Mouse (Mus musculus): ENCODE data around the gene Thbs3. TPM values are rescaled to one million over a fixed set of nuclear protein-coding genes. Genes with fewer than 3 reads are reported as not detected.
A peak's percentile ranks its signal among the peaks of the same experiment; 100 is the strongest.
"Not testable (repeated sequence)": the region's sequence is repeated elsewhere in the genome, so short reads cannot be mapped to it uniquely, and the experiment has no call there.

Thbs3 gene
- polyA plus RNA-seq, 1 experiment from 2014 or later: 48.2 TPM

GRCm38 (mm10) chr3:89216407-89216806 lies 1.4 kb downstream of the Thbs3 start:
- H3K27me3 ChIP-seq (replicated peaks); H3K36me3 ChIP-seq; H3K9ac ChIP-seq (replicated peaks); H3K4me3 ChIP-seq (replicated peaks); ATAC-seq (ENCODE audit: low FRiP score); H3K9me3 ChIP-seq (replicated peaks): not testable (repeated sequence)
- 71% methylated on average over 7 of the region's 7 CpGs for WGBS
- peaks cover 46% of the 10 kb centered on the region for H3K4me1 ChIP-seq
- peak overlapping the region; percentile 85; the same call in 1 of the 2 replicates for H3K4me2 ChIP-seq
- peak overlapping the region; percentile 99 for H3K27ac ChIP-seq (replicated peaks)

DNA sequence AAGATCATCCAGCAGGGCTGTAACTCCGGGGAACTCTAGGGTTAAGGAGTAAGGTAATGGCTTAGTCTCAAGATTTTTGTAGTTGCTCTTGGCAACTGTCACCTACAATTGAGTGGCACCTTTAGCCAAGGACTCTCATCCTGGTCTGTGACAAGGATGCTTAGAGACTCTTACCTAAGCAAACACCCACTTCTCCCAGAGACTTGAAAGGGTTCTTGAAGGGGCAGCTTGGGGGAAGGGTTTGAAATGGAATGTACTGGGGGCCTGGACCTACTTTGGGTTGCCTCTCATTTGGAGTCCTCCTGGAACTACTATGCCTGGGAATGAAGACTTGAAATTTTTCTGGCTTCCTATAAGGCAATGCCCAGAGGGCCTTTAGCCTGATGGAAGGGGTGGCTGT lies 3.3 kb downstream of the Thbs3 start:
- H3K9me3 ChIP-seq (replicated peaks): no peaks in the 10 kb centered on the region
- H3K4me3 ChIP-seq (replicated peaks): no peak overlapping the region
- no peak overlapping the region for H3K4me2 ChIP-seq
- ATAC-seq (ENCODE audit: low FRiP score): no peak
- H3K4me1 ChIP-seq: peaks cover 27% of the 10 kb centered on the region
- no peaks in the 10 kb centered on the region for H3K36me3 ChIP-seq
- 77% methylated on average over 1 of the region's 1 CpGs for WGBS
- H3K27me3 ChIP-seq (replicated peaks): no peaks in the 10 kb centered on the region
- H3K27ac ChIP-seq (replicated peaks): no peak overlapping the region
- H3K9ac ChIP-seq (replicated peaks): no peak overlapping the region

- Histone ChIP-seq H3K4me1 (peaks cover 33% of the 10 kb centered on the region), H3K36me3 (no peaks in the 10 kb centered on the region), H3K9me3 (replicated peaks) (no peaks in the 10 kb centered on the region), H3K4me2 (no peak overlapping the region), H3K4me3 (replicated peaks) (no peak overlapping the region), H3K27ac (replicated peaks) (no peak overlapping the region), H3K9ac (replicated peaks) (no peak overlapping the region; the same call in 1 of the 2 replicates), H3K27me3 (replicated peaks) (no peaks in the 10 kb centered on the region)
- ATAC-seq (ENCODE audit: low FRiP score): no peak
- 39% methylated on average over 8 of the region's 8 CpGs for WGBS
Observed at GRCm38 (mm10) chr3:89219546-89219945, 4.6 kb downstream of the Thbs3 start.

GRCm38 (mm10) chr3:89221167-89221566 lies 6.2 kb downstream of the Thbs3 start:
- Histone ChIP-seq H3K9me3 (replicated peaks) (no peaks in the 10 kb centered on the region), H3K27me3 (replicated peaks) (no peaks in the 10 kb centered on the region), H3K4me2 (no peak overlapping the region), H3K9ac (replicated peaks) (no peak overlapping the region), H3K36me3 (no peaks in the 10 kb centered on the region), H3K4me3 (replicated peaks) (no peak overlapping the region), H3K4me1 (peaks cover 30% of the 10 kb centered on the region), H3K27ac (replicated peaks) (0 out of 2 replicates have a peak overlapping the region, but pooled peaks have one; percentile 18)
- ATAC-seq (ENCODE audit: low FRiP score): no peak
- 77% methylated on average over 5 of the region's 5 CpGs for WGBS

- H3K36me3 ChIP-seq: no peaks in the 10 kb centered on the region
- H3K9ac ChIP-seq (replicated peaks): peak overlapping the region; percentile 48
- peaks cover 54% of the 10 kb centered on the region for H3K4me1 ChIP-seq
- ATAC-seq (ENCODE audit: low FRiP score): no peak
- WGBS: 45% methylated on average over 11 of the region's 11 CpGs
- H3K27me3 ChIP-seq (replicated peaks): no peaks in the 10 kb centered on the region
- H3K27ac ChIP-seq (replicated peaks): peak overlapping the region; percentile 80
- peak overlapping the region; percentile 67 for H3K4me2 ChIP-seq
- no peaks in the 10 kb centered on the region for H3K9me3 ChIP-seq (replicated peaks)
- H3K4me3 ChIP-seq (replicated peaks): peak overlapping the region; percentile 41
Observed at GRCm38 (mm10) chr3:89224796-89225195, 9.8 kb downstream of the Thbs3 start.

DNA sequence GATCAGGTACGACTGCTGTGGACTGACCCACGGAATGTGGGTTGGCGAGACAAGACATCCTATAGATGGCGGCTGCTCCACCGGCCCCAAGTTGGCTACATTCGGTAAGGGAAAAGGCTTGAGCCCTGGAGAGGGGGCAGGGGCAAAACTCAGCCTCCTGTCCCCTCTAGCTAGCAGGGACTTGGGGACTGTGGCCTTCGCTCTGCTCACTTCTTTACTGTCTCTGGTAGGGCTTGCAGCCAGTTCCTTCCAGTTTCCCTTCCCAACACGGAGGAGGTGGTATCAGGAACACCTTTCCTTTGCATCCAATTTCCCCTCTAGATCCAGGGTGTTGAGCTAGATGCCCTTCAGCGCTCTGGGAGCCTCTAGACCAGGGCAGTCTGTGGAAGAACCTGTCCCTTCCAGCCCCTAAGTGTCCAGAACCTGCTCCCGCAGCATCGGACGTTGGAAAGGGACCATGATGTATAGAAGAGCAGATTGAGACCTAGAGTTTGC lies 10.4 kb downstream of the Thbs3 start:
- WGBS: 20% methylated on average over 12 of the region's 12 CpGs
- Histone ChIP-seq H3K4me3 (replicated peaks) (peak overlapping the region; percentile 41), H3K4me2 (peak overlapping the region; percentile 67), H3K36me3 (no peaks in the 10 kb centered on the region), H3K4me1 (peaks cover 54% of the 10 kb centered on the region), H3K27me3 (replicated peaks) (no peaks in the 10 kb centered on the region), H3K9me3 (replicated peaks) (no peaks in the 10 kb centered on the region), H3K9ac (replicated peaks) (peak overlapping the region; percentile 48), H3K27ac (replicated peaks) (peak overlapping the region; percentile 80)
- no peak for ATAC-seq (ENCODE audit: low FRiP score)

DNA sequence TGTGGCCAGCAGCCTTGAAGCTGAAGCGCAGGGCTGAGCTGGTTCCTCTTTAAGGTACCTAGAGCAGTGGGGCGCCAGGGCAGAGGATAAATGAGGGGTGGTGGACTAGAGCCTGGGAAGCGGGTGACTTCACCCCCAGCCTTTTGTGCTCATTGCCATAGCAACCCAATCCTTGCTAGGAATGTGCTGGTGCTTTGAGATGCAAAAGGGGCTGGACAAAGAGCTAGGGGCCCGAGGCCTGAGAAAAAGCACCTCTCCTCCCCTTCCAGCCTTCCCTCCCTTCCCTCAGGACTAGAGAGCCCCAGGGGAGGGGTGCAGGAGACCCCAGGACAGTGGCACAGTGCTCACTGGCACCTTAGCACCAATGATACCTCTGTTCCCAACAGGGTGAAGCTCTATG lies 10.9 kb downstream of the Thbs3 start:
- WGBS: 9% methylated on average over 4 of the region's 4 CpGs
- Histone ChIP-seq H3K9me3 (replicated peaks) (no peaks in the 10 kb centered on the region), H3K4me3 (replicated peaks) (peak overlapping the region; percentile 41), H3K36me3 (no peaks in the 10 kb centered on the region), H3K9ac (replicated peaks) (peak overlapping the region; percentile 48), H3K27me3 (replicated peaks) (no peaks in the 10 kb centered on the region), H3K4me2 (peak overlapping the region; percentile 67), H3K4me1 (peaks cover 54% of the 10 kb centered on the region), H3K27ac (replicated peaks) (peak overlapping the region; percentile 80)
- ATAC-seq (ENCODE audit: low FRiP score): peak; percentile 42

DNA sequence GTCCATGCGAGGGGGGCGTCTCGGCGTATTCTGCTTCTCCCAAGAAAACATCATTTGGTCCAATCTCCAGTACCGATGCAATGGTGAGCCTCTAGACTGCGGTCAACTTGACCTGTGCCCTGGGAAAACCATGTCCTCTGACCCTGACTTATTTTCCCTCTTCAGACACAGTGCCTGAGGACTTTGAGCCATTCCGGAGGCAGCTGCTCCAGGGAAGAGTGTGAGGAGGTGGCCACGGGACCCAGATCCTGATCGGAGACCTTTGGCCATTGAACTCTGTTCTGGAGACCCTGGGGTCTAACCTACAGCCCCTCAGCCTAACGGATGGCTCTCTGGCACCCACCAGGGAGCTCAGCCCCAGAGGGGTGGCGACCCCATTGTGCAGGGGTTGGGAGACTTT lies 11.4 kb downstream of the Thbs3 start:
- H3K27ac ChIP-seq (replicated peaks): peak overlapping the region; percentile 80
- H3K9ac ChIP-seq (replicated peaks): peak overlapping the region; percentile 48
- peaks cover 50% of the 10 kb centered on the region for H3K4me1 ChIP-seq
- WGBS: 9% methylated on average over 11 of the region's 11 CpGs
- peak overlapping the region; percentile 67 for H3K4me2 ChIP-seq
- peak overlapping the region; percentile 41 for H3K4me3 ChIP-seq (replicated peaks)
- no peak for ATAC-seq (ENCODE audit: low FRiP score)
- H3K36me3 ChIP-seq: no peaks in the 10 kb centered on the region
- H3K27me3 ChIP-seq (replicated peaks): no peaks in the 10 kb centered on the region
- H3K9me3 ChIP-seq (replicated peaks): no peaks in the 10 kb centered on the region

GRCm38 (mm10) chr3:89226900-89227299 lies 11.9 kb downstream of the Thbs3 start, which contains the start of gene Mtx1:
Gene Mtx1, minus strand, starts transcription at chr3:89227088.
- Histone ChIP-seq H3K4me2 (peak within 1 kb of the TSS; percentile 67), H3K9ac (replicated peaks) (peak within 1 kb of the TSS; percentile 48), H3K36me3 (no peaks in the 10 kb centered on the region), H3K9me3 (replicated peaks) (no peaks in the 10 kb centered on the region), H3K4me1 (peaks cover 50% of the 10 kb centered on the region), H3K4me3 (replicated peaks) (peak within 1 kb of the TSS; percentile 41), H3K27ac (replicated peaks) (peak within 1 kb of the TSS; percentile 80), H3K27me3 (replicated peaks) (no peaks in the 10 kb centered on the region)
- ATAC-seq (ENCODE audit: low FRiP score): peak; percentile 16
- WGBS: 2% methylated on average over 21 of the region's 21 CpGs

DNA sequence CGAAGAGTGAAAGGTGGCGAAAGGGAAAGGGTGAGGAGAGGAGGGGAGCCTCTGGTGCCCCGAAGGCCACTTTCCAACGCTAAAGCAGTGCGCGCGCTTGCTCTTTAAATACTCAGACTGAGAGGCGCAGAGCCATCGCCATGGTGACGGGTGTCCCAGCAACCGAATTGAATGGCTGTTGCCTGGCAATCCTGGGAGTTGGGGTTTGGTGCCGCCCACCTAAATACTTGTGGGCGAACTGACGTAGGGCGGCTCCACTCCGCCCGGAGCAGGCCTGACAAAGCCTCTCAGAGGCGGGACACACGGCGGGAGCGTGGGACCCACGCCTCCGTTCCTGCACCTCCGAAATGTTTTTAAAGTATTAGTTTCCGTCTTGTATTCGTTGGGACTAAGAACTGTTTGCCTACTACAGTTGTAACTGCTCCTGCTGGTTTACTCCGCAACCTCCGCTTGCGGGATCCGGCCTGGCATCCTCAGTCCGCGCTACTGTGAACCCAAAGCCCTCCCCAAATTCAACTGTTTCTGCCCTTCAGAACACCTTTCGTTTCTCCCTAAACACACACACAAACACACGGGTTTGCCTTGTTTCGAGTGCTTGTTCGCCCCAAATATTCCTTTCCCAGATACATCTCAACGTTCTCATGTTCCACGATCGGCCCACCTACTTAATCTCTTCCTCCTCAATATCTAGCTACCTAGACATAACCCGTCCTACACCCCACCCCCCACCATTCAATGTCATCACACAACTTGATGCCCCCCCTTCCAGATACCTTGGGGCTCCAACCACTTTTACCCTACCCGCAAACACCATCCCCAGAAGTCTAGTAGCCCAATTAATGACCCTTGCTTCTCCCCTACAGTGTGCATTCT lies 12.6 kb downstream of the Thbs3 start:
- 2% methylated on average over 41 of the region's 41 CpGs for WGBS

GRCm38 (mm10) chr3:89228180-89228549 lies 13.2 kb downstream of the Thbs3 start:
- Histone ChIP-seq H3K36me3 (peaks cover 2% of the 10 kb centered on the region), H3K4me2 (peak overlapping the region; percentile 67), H3K27me3 (replicated peaks) (no peaks in the 10 kb centered on the region), H3K4me3 (replicated peaks) (peak overlapping the region; percentile 41), H3K4me1 (peaks cover 50% of the 10 kb centered on the region), H3K27ac (replicated peaks) (peak overlapping the region; percentile 80), H3K9ac (replicated peaks) (peak overlapping the region; percentile 28; the same call in 1 of the 2 replicates), H3K9me3 (replicated peaks) (no peaks in the 10 kb centered on the region)
- ATAC-seq (ENCODE audit: low FRiP score): peak; percentile 51
- under 1% methylated on average over 20 of the region's 20 CpGs for WGBS

More for the DNA sequence above, 12.6 kb downstream of the Thbs3 start:
- no peaks in the 10 kb centered on the region for H3K27me3 ChIP-seq (replicated peaks)
- peak overlapping the region; percentile 48 for H3K9ac ChIP-seq (replicated peaks)
- ATAC-seq (ENCODE audit: low FRiP score): peak; percentile 76
- H3K4me2 ChIP-seq: peak overlapping the region; percentile 67
- no peaks in the 10 kb centered on the region for H3K9me3 ChIP-seq (replicated peaks)
- peak overlapping the region; percentile 80 for H3K27ac ChIP-seq (replicated peaks)
- no peaks in the 10 kb centered on the region for H3K36me3 ChIP-seq
- H3K4me3 ChIP-seq (replicated peaks): peak overlapping the region; percentile 41
- H3K4me1 ChIP-seq: peaks cover 50% of the 10 kb centered on the region

GRCm38 (mm10) chr3:89228836-89229235 lies 13.9 kb downstream of the Thbs3 start, which contains the start of gene Muc1:
Gene Muc1, plus strand, starts transcription at chr3:89229057.
- peak within 1 kb of the TSS; percentile 80 for H3K27ac ChIP-seq (replicated peaks)
- ATAC-seq (ENCODE audit: low FRiP score): no peak
- H3K27me3 ChIP-seq (replicated peaks): no peaks in the 10 kb centered on the region
- peak within 1 kb of the TSS; percentile 48; the same call in 1 of the 2 replicates for H3K9ac ChIP-seq (replicated peaks)
- 34% methylated on average over 10 of the region's 10 CpGs for WGBS
- H3K4me2 ChIP-seq: peak within 1 kb of the TSS; percentile 67
- H3K4me1 ChIP-seq: peaks cover 45% of the 10 kb centered on the region
- peak within 1 kb of the TSS; percentile 41 for H3K4me3 ChIP-seq (replicated peaks)
- peaks cover 8% of the 10 kb centered on the region for H3K36me3 ChIP-seq
- H3K9me3 ChIP-seq (replicated peaks): no peaks in the 10 kb centered on the region
